Mouse (Mus musculus): ENCODE measurements around the gene Hoxd13.

The Hoxd13 gene

DNA sequence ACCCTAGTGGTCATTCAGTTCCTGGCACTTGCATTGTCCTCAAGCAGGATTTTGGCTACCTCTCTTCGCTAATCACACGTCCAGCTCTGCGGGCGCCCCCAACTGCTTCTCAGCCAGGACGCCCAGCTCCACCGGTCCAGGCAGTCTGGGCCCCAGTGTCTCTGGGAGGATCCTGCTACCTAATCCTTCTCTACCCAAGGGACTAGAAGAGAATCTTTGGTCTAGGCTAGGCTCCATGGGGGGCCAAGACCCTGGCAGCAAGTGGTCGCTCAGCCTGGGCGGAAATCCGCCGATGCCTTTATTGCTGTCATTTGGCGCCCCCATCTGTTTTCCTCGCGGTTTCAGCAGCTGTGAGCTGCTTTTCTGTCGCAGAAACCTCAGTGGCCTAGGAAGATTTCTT lies 6.4 kb upstream of the Hoxd13 start:
- CTCF ChIA-PET = interaction anchor here (0.7 kb wide), 1 partner anchor 597 kb away, joined by 3 read pairs; no protein-coding TSS in a partner anchor

DNA sequence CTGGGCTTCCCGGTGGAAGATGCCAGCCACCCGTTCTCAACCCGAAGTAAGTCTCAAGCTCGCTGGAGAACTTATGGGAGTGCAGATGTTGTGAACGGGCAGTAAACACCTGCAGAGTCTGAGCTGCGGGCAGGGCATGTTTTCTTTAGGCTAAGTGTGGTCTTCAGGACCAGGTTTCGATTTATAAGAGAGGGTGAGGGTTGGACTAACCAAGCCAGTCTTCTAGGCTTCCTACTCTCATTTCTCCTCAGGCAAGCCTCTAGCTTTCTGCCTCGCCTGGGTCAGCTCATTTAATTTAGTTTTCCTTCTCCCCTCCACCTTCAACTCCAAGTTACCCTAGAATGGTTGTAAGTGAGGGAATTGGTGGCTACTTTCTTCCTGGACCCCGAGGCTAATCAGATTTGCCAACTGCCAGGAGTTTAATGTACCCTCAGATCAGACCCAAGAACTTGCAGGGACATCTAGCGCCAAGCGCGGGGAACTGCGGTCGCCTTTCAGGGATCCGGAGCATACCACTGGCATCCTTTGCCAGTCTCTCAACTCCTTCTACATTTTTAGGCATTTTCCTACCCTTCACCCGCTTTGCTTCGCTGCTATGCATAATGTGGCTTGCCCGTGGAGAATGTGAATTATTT lies 4.7 kb upstream of the Hoxd13 start:
- CTCF ChIA-PET = no interaction called here

DNA sequence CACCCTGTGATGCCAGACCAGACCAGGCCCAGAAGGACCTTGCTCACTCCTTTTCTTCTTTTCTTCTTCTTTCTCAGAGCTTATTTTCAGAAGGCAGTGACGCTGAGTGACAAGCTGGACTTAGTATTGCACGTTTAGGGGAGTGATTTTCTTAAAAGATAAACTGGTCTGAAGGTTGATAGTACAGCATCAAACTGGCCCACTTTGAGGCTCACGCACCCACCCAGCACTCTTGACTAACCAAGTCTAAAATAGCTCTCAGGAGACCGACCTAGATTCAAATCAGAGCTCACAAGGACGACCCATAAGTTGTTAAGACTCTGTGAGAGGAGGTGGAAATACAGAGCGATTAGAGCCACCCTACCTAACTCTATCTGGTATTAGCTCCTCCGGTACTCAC lies 1.7 kb upstream of the Hoxd13 start:
- CTCF ChIA-PET = no interaction called here

GRCm38 (mm10) chr2:74667191-74667841 lies 794 bp upstream of the Hoxd13 start:
- CTCF ChIA-PET = no interaction called here

GRCm38 (mm10) chr2:74668370-74669229 lies 490 bp downstream of the Hoxd13 start:
- CTCF ChIA-PET = no interaction called here

DNA sequence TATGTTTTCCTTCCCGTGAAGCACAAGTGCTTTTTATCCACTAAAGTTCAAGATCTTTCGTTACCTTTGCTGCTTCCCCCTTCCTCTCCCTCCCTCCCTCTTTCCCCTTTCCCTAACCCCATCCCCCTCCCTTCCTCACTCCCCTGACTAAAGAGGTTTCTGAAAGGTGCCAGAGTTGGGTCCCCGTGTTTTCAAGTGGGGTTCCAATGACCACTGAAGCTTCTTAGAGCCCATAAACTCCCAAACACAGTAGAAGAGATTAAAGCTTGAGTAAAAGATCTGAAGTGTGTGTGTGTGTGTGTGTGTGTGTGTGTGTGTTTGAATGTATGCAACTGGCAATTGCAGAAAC lies 1.1 kb downstream of the Hoxd13 start:
- CTCF ChIA-PET = interaction anchor here (0.8 kb wide), 1 partner anchor 17 kb away, joined by 3 read pairs; no protein-coding TSS in a partner anchor

DNA sequence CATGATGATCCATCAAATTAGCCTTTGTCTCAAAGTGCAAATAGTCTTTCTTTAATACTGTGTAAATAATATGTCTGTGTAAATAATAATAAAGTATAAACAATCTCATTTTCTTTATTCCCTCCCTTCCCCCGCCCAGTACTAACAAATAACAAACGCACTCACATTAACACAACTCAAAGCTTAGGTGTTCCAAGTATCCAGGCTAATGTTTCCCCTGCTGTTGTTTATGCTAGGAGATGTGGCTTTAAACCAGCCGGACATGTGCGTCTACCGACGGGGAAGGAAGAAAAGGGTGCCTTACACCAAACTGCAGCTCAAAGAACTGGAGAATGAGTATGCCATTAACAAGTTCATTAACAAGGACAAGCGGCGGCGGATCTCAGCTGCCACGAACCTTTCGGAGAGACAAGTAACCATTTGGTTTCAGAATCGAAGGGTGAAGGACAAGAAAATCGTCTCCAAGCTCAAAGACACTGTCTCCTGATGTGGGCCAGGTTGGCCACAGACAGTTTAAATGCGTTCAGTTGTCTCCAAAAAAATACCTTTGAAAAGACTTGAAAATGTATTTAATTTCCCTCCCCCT lies 1.6 kb downstream of the Hoxd13 start:
- CTCF ChIA-PET = interaction anchor here (0.8 kb wide), 1 partner anchor 18 kb away, joined by 3 read pairs; no protein-coding TSS in a partner anchor

GRCm38 (mm10) chr2:74670632-74671188 lies 2.6 kb downstream of the Hoxd13 start:
- CTCF ChIA-PET = interaction anchor here (0.6 kb wide), 1 partner anchor 16 kb away, joined by 3 read pairs; no protein-coding TSS in a partner anchor

DNA sequence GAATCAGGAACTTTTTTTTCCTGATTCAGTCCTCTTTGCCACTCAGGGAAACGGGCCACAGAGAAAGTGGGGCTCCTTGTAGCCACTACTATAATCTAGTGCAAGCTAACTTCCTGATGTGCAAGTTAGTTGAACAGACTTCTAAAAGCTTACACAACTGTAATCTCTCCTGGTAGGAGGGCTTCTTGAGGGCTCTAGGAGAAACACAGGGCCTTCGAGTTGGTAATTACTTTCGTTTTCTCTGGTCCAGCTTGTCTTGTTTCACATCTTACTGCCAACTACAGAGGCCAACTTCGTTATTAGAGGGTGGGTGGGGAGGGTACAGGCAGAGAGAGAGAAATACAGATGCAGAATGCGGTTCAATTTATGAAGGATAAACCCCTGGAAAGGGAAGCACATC lies 3.7 kb downstream of the Hoxd13 start:
- CTCF ChIA-PET = no interaction called here

- CTCF ChIA-PET = no interaction called here
Observed at GRCm38 (mm10) chr2:74672481-74673362, 4.6 kb downstream of the Hoxd13 start.

DNA sequence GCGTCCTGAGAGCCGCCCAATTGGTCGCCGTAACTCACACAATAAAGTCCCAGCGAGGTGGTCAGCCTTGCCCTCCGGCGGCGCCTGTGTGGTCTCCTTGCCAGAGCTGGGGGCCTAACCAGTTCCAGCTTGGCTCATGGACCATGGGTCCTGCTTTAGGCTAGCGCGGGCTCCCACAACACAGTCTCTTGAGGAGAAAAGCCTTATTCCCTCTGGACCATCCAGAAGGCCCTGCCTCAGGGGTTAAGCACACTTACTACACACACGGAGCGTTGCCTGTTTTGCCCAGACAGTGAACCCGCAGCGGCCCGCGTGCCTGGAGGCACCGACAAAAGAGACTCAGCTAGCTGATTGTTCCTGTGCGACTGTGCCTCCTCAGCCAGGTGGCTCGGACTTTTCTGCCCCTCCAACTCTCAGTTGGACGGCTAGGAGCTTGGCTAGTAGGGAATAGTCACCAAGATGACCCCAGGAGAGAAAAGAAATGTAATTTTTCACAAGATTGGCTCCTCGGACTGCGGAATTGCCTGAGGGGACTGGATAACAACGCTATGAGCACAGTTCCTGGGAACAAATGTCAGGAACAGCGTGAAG lies 5.8 kb downstream of the Hoxd13 start:
- CTCF ChIA-PET = no interaction called here

- CTCF ChIA-PET = interaction anchor here (0.6 kb wide), 1 partner anchor 25 kb away, joined by 6 read pairs; no protein-coding TSS in a partner anchor
Observed at GRCm38 (mm10) chr2:74674881-74675665, 7.0 kb downstream of the Hoxd13 start, which contains the start of gene Hoxd12. Hoxd12 (plus strand) TSS chr2:74675013.

DNA sequence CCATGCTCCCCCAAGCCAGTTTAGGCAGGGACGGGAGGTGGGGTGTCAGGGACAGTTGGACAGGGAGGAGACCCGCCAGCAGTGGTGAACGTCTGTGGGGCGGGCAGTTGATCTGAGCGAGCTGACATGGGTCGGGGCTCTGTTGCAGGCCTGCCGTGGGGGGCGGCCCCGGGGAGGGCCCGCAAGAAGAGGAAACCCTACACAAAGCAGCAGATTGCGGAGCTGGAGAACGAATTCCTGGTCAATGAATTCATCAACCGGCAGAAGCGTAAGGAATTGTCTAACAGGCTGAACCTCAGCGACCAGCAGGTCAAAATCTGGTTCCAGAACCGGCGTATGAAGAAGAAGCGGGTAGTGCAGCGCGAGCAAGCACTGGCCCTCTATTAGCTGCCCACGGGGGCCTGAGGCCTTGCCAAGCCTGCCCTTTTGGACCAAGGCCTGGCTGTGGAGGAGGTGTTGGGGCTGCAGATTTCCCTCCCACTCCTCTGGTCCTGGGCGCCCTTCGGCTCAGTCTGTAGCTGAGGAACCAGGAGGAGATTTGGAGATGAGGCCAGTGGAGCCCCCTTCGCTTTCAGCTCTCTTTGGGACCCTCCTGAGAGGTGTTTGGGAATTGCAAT lies 7.7 kb downstream of the Hoxd13 start:
- CTCF ChIA-PET = no interaction called here

- CTCF ChIA-PET = interaction anchor here (0.5 to 0.7 kb wide), 2 partner anchors 12 to 754 kb away, joined by 3 to 4 read pairs; no protein-coding TSS in a partner anchor
Observed at GRCm38 (mm10) chr2:74676376-74677052, 8.4 kb downstream of the Hoxd13 start.

- CTCF ChIA-PET = interaction anchor here (0.5 to 0.7 kb wide), 2 partner anchors 13 to 755 kb away, joined by 3 to 4 read pairs; no protein-coding TSS in a partner anchor
Observed at GRCm38 (mm10) chr2:74677106-74677505, 9.0 kb downstream of the Hoxd13 start.

DNA sequence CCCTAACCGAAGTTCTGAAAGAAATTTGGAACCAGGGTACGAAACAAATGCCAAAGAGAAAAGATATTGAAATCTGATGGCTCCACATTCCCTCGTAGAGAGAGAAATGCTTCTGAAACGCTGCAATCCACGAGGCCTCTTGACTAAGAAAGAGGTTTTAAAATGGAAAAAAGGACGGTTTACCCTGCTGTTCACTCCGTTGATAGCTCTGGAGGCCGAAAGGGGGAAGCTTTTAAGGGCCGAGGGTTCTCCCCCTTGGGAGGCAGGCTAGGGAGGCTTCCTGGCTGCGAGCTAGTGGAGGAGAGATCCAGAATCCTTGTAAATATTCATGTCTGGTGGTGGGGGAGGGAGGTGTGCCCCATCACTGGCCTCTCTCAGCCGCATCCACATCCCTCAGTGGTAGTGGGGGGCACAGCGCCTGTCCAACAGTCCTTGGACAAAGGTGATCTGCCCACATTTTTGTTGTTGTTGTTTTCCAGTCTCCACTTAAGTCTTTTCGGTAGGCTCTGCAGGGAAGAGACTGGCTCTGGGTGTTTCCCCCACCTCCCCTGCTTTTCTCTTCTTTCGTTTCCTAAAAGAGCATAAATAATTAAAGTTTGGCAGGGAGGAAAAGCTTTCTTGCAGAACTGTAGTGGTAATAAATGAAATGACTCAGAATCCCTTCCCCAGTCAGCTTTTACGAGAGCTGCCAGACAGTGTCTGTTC lies 10.9 kb downstream of the Hoxd13 start, which contains the start of gene Hoxd11:
Gene Hoxd11, plus strand, starts transcription at position 667 of the 705 bp plus-strand sequence.
- CTCF ChIA-PET = no interaction called here

- CTCF ChIA-PET = no interaction called here
Observed at GRCm38 (mm10) chr2:74679596-74679971, 11.5 kb downstream of the Hoxd13 start.

- CTCF ChIA-PET = interaction anchor here (0.6 kb wide), 1 partner anchor 23 kb away, joined by 6 read pairs; no protein-coding TSS in a partner anchor
Observed at GRCm38 (mm10) chr2:74679980-74680379, 11.9 kb downstream of the Hoxd13 start.
